Mouse (Mus musculus): ENCODE measurements around the gene Pitpnc1.

- TF ChIP-seq POLR2A (IDR thresholded peaks at IDR 0.05; ENCODE audit: borderline replicate concordance, insufficient read depth, low read length) (no peak), CTCF (IDR thresholded peaks at IDR 0.05; ENCODE audit: borderline replicate concordance, insufficient read depth, low read depth, low read length) (no peak)
Measured at GRCm38 (mm10) chr11:107394245-107394644, 76.3 kb downstream of the Pitpnc1 start.
